Mouse (Mus musculus) cerebellum, adult 11 months (tissue): ENCODE data around the gene Cyb5d2.
"Not testable (repeated sequence)": the region's sequence is repeated elsewhere in the genome, so short reads cannot be mapped to it uniquely, and the experiment has no call there.

Experiments used
- DNase-seq: peaks from one replicate; pipeline ENCODE4 v3.0.0; 2022

Gene Cyb5d2

GRCm38 (mm10) chr11:72795455-72796295 is at the start of gene Cyb5d2, which contains the start of gene Zzef1:
TSS of gene Cyb5d2 (minus strand) at chr11:72796142.
TSS of gene Zzef1 (plus strand) at chr11:72796226.
- peak; percentile 91 for DNase-seq

GRCm38 (mm10) chr11:72845526-72845925 is 49.6 kb upstream of the Cyb5d2 start:
- no peak for DNase-seq

DNA sequence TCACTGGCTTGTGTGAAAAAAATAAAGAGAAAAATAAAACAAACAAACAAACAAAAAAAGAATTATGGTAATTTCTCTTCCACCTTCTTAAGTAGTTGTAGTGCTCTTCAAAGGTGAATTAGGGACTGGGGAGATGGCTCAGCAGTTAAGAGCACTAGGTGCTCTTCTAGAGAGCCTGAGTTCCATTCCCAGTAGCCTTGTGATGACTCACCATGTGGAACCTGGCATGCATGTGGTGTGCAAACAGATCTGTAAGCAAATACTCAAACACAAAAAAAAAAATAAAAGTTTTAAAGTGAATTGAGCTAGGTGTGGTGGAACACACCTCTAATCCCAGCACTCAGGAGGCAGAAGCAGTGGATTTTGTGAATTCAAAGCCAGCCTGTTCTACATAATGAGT is 47.6 kb upstream of the Cyb5d2 start:
- DNase-seq, result no peak

GRCm38 (mm10) chr11:72842731-72843130 is 46.8 kb upstream of the Cyb5d2 start:
- DNase-seq, result no peak

DNA sequence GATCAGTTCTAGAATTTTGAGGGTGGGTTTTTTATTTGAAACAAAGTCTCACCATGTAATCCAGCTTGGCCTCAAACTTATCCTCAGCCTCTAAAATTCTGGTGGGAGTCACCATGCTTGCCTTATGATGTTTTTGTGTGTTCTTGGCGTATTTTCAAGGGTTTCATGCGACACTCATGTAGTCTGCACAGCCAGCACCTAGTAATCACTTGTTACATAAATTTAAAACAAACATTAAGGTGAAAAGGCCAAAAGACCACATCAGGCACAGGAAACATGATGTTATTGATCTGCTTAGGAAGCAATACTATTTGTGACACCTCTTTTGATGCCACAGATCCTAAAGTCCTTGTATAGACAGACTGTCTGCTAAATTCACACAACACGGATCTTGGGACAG is 33.9 kb upstream of the Cyb5d2 start:
- DNase-seq, result no peak

DNA sequence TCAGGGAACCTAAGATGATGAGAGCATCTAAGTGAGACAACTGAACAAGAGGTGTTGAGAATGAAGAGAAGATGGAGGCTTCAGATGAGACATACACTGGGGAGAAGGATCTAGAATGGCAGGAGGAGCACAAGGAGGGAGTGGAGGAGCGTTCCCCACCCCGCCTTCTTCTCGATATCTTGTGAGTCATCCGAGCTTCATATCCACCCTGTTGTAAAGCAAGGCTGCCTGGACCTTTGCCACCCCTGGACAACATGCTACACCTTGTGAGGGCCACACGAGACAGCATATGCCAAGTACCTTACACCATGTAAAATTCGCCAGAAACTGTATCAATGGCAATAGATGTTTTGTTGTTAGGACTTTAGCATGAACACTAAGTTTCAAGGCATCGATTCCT is 25.1 kb upstream of the Cyb5d2 start:
- DNase-seq, result no peak

- no peak for DNase-seq
Observed at GRCm38 (mm10) chr11:72818067-72818466, 22.1 kb upstream of the Cyb5d2 start.

DNA sequence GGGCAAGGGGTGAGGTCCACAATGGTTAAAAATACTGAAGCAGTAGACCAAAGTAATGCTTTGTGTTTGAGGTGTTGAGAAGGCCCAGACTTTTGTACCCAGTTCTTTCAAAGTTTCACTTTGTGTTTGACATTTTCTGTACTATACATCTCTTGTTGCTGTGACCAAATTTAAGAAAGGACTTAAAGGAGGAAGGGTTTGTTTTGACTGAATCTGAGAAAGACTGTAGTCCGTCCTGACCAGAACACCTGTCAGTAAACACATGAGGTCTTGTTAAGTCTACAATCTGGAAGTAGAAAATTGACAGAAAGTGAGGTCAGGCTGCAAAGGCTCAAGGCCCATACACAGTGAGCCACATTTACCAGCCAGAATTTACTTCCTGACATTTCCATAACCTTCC is 20.9 kb upstream of the Cyb5d2 start:
- no peak for DNase-seq

GRCm38 (mm10) chr11:72814188-72814587 is 18.2 kb upstream of the Cyb5d2 start:
- DNase-seq, result no peak

DNA sequence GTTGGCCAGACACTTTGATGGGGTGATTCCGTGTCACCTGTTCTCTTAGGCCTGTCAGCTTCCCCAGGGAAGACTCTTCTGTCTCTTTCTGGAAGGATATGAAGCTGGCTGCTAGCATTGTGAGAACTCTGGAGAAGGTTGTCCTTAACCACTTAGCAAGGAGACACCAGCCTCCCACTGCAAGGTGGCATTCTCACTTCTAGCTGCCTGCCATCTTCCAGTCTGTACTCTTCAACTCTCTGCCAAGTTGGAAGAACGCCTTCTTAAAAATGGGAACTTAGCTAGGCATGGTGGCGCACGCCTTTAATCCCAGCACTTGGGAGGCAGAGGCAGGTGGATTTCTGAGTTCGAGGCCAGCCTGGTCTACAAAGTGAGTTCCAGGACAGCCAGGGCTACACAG is 17.7 kb upstream of the Cyb5d2 start:
- no peak for DNase-seq

- DNase-seq, result no peak
Observed at GRCm38 (mm10) chr11:72807992-72808391, 12.1 kb upstream of the Cyb5d2 start.

- DNase-seq, result no peak
Observed at GRCm38 (mm10) chr11:72806556-72806955, 10.6 kb upstream of the Cyb5d2 start.

DNA sequence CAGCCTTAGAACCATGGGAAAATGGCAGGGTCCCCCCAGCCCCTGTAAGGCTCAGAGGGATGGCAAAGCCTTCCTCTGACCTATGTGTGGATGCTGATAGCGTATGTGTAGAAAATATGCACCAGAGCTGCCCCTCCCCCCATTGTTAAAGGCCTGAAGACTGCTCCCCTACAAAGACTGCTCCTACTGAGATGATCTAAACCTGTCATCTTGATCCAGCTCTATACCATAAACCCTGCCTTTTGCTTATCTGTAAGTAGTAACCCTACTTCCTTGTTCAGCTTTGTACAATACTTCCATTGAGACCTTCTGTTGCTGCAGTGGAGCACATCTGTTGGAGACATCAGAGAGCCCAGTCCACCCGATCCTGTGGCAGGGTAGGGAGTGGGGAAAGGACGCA is 9.3 kb upstream of the Cyb5d2 start:
- no peak for DNase-seq

GRCm38 (mm10) chr11:72804586-72804985 is 8.6 kb upstream of the Cyb5d2 start:
- no peak for DNase-seq

- no peak for DNase-seq
Observed at GRCm38 (mm10) chr11:72803038-72803437, 7.1 kb upstream of the Cyb5d2 start.

- DNase-seq, result no peak
Observed at GRCm38 (mm10) chr11:72801182-72801581, 5.2 kb upstream of the Cyb5d2 start.

DNA sequence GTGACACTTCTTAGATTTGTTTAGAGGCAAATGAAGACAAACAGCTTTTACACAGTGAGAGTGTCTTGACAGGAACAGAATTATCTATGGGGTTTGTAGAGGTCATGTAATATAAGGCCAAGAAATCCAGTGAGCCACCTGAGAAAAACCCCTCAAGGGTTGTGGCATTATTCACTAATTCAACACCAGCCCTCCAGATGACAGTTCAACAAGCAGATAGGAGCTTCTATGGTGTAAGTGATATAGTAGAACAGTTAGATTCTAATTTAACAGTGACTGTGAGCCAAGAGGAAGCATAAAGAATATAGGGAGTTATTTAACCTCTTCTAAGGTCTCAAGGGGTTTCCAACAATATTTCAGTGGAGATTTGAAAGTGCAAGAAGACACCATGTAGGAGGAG is 2.2 kb upstream of the Cyb5d2 start:
- DNase-seq, result no peak

GRCm38 (mm10) chr11:72796773-72797338 is 914 bp upstream of the Cyb5d2 start:
- DNase-seq, result no peak

- no peak for DNase-seq
Observed at GRCm38 (mm10) chr11:72796296-72796687, 350 bp upstream of the Cyb5d2 start.

- no peak for DNase-seq
Observed at GRCm38 (mm10) chr11:72795149-72795454, 840 bp downstream of the Cyb5d2 start.

GRCm38 (mm10) chr11:72792033-72792432 is 3.9 kb downstream of the Cyb5d2 start:
- DNase-seq, result no peak

GRCm38 (mm10) chr11:72782503-72782902 is 13.4 kb downstream of the Cyb5d2 start:
- DNase-seq, result no peak

- DNase-seq, result no peak
Observed at GRCm38 (mm10) chr11:72782103-72782502, 13.8 kb downstream of the Cyb5d2 start.

DNA sequence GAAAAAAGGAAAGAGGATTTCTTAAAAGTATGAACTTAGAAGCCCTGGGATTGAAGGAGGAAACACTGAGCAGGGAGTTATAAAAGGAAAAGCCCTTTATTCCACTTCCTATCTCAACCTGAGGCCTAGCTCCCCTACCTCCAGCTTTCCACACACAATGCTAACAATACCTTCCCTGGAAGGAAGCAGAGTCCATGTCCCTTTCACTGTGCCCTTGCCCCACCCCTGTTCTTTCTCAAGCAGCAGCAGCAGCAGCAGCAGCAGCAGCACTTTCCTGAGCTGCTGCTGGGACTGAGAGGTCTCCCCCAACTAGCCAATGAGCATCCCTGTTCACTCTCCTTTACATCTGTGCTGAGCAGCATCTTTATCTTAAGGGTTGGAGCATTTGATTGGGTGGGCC is 17.0 kb downstream of the Cyb5d2 start:
- no peak for DNase-seq

DNA sequence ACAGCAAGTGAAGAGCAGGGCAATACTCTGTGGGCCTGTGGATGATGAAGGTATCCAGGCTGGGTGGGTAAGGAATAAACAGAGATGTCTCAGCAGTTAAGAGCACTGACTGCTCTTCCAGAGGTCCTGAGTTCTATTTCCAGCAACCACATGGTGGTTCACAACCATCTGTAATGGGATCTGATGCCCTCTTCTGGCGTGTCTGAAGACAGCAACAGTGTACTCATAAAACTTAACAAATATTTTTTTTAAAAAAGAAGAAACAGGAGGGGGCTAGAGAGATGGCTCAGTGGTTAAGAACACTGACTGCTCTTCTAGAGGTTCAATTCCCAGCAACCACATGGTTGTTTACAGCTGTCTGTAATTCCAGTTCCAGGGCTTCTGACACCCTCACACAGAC is 23.3 kb downstream of the Cyb5d2 start:
- DNase-seq, result not testable (repeated sequence)
